Mouse (Mus musculus): ENCODE data around the gene Rfc2. TPM values are rescaled to one million over a fixed set of nuclear protein-coding genes. Genes with fewer than 3 reads are reported as not detected.
A peak's percentile ranks its signal among the peaks of the same experiment; 100 is the strongest.
"Not testable (repeated sequence)": the region's sequence is repeated elsewhere in the genome, so short reads cannot be mapped to it uniquely, and the experiment has no call there.

Gene Rfc2
- total RNA-seq, 2 experiments from 2014 or later, result 110 to 161 TPM

- ATAC-seq (ENCODE audit: poor library complexity, severe bottlenecking), result no peak
Measured at GRCm38 (mm10) chr5:134644643-134645118, 63.5 kb downstream of the Rfc2 start.

- ATAC-seq (ENCODE audit: poor library complexity, severe bottlenecking), result no peak
Measured at GRCm38 (mm10) chr5:134646461-134646860, 65.3 kb downstream of the Rfc2 start.

DNA sequence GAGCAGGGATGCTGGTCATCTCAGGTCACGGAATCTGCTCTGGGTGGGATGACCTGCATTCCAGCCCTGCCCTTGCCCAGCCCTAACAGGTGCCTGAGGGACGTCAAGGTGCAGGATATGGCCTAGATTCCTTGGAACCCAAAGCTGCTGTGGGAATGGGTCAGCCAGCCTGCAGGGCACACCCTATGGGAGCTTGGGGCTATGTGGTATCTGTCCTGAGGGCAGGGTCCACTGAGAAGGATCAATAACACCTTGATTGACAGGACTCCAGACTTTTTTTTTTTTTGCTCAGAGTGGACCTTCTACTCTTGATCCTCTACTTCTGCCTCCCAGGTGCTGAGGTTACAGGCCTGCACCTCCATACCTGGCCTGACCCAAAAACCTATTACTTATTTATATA, 66.2 kb downstream of the Rfc2 start:
- ATAC-seq (ENCODE audit: poor library complexity, severe bottlenecking), result no peak

GRCm38 (mm10) chr5:134648976-134649375, 67.8 kb downstream of the Rfc2 start:
- not testable (repeated sequence) for ATAC-seq (ENCODE audit: poor library complexity, severe bottlenecking)

DNA sequence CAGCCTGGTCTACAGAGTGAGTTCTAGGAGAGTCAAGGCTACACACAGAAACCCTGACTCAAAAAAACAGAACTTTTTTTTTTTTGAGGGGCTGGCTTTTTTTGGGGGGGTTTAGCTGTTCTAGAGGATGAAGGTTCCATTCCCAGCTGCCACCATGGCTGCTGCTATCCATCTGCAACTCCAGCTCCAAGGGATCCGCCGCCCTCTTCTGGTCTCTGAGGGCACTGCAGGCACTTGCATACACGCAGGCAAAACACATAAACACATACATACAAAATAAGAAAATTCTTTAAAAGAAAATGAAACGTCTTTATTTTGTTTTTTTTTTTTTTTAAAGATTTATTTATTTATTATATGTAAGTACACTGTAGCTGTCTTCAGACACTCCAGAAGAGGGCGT, 69.8 kb downstream of the Rfc2 start:
- peak; percentile 69 for ATAC-seq (ENCODE audit: poor library complexity, severe bottlenecking)

Other genes starting within 250 kb of the Rfc2 start
- gene Gtf2ird1, start 124.7 kb upstream of the Rfc2 start, total RNA-seq (2015), result 4.9 and 5.7 TPM in 2 replicates
- 4.4 and 8.7 TPM in 2 replicates for gene Gtf2ird1, start 124.7 kb upstream of the Rfc2 start, total RNA-seq (2017)
- gene Clip2, start 28.9 kb upstream of the Rfc2 start, total RNA-seq (2015), result 1.8 and 1.9 TPM in 2 replicates
- 3.7 and 6.7 TPM in 2 replicates for gene Clip2, start 28.9 kb upstream of the Rfc2 start, total RNA-seq (2017)
- not detected in 2 replicates for gene Syna, start 21.2 kb upstream of the Rfc2 start, total RNA-seq (2015)
- gene Syna, start 21.2 kb upstream of the Rfc2 start, total RNA-seq (2017), result not detected in 2 replicates
- 87.7 and 91.1 TPM in 2 replicates for gene Lat2, start 33.7 kb downstream of the Rfc2 start, total RNA-seq (2015)
- gene Lat2, start 33.7 kb downstream of the Rfc2 start, total RNA-seq (2017), result 109 and 115 TPM in 2 replicates
- 160 and 176 TPM in 2 replicates for gene Eif4h, start 58.1 kb downstream of the Rfc2 start, total RNA-seq (2015)
- gene Eif4h, start 58.1 kb downstream of the Rfc2 start, total RNA-seq (2017), result 191 and 197 TPM in 2 replicates
- 9.5 and 11.8 TPM in 2 replicates for gene Limk1, start 107.2 kb downstream of the Rfc2 start, total RNA-seq (2015)
- gene Limk1, start 107.2 kb downstream of the Rfc2 start, total RNA-seq (2017), result 7.5 and 8.3 TPM in 2 replicates
- not detected in 2 replicates for gene Eln, start 166.0 kb downstream of the Rfc2 start, total RNA-seq (2015)
- not detected in 2 replicates for gene Eln, start 166.0 kb downstream of the Rfc2 start, total RNA-seq (2017)